Mouse (Mus musculus) stomach, embryonic 15.5 days (tissue): ENCODE data around the gene Lrrc39. TPM values are rescaled to one million over a fixed set of nuclear protein-coding genes. Genes with fewer than 3 reads are reported as not detected.

Source experiments
- ATAC-seq: fragments of 200-750 bp; cut with Nextera tagmentation; 2 replicates; pipeline ENCODE4 v1.8.0; 2017; ENCODE audit warnings: low read depth, moderate number of reproducible peaks, moderate TSS enrichment; ENCODE audit not compliant: insufficient read depth, low FRiP score
- H3K27ac ChIP-seq: fragments of 300-500 bp; sonication (generic); 2 replicates; pipeline ENCODE4 v1.5.1; 2015; ENCODE audit warnings: mild to moderate bottlenecking, inconsistent platforms
- H3K27me3 ChIP-seq: fragments of 300-500 bp; sonication (generic); replicated peaks from 2 replicates; pipeline ENCODE4 v1.6.1; 2015; ENCODE audit warnings: inconsistent platforms
- H3K36me3 ChIP-seq: fragments of 300-500 bp; sonication (generic); 2 replicates; pipeline ENCODE4 v1.6.1; 2015; ENCODE audit warnings: inconsistent platforms
- H3K4me1 ChIP-seq: fragments of 300-500 bp; sonication (generic); 2 replicates; pipeline ENCODE4 v1.6.1; 2015; ENCODE audit warnings: inconsistent platforms
- H3K4me2 ChIP-seq: fragments of 300-500 bp; sonication (generic); 2 replicates; pipeline ENCODE4 v1.6.1; 2015; ENCODE audit warnings: mild to moderate bottlenecking, inconsistent platforms
- H3K4me3 ChIP-seq: fragments of 300-500 bp; sonication (generic); replicated peaks from 2 replicates; pipeline ENCODE4 v1.5.1; 2015; ENCODE audit warnings: inconsistent platforms
- H3K9ac ChIP-seq: fragments of 300-500 bp; sonication (generic); 2 replicates; pipeline ENCODE4 v1.6.1; 2015; ENCODE audit warnings: inconsistent platforms
- H3K9me3 ChIP-seq: fragments of 300-500 bp; sonication (generic); 2 replicates; pipeline ENCODE4 v1.6.1; 2016; ENCODE audit warnings: inconsistent platforms
- WGBS: fragments of 180-500 bp; shearing (Covaris S2); methylation state at CpG from one replicate; pipeline ENCODE4 v1.1.7; 2015; 5-methylcytosine and 5-hydroxymethylcytosine counted together
- polyA plus RNA-seq: library from polyadenylated mRNA; unstranded; fragments of >200 nt; fragmentation: Nextera tagmentation; extraction: Ambion mirVana; gene quantifications from 2 replicates; pipeline ENCODE4 v1.2.1, GENCODE M21; 2015

The Lrrc39 gene
- polyA plus RNA-seq, 1 experiment from 2014 or later = 1.5 TPM

DNA sequence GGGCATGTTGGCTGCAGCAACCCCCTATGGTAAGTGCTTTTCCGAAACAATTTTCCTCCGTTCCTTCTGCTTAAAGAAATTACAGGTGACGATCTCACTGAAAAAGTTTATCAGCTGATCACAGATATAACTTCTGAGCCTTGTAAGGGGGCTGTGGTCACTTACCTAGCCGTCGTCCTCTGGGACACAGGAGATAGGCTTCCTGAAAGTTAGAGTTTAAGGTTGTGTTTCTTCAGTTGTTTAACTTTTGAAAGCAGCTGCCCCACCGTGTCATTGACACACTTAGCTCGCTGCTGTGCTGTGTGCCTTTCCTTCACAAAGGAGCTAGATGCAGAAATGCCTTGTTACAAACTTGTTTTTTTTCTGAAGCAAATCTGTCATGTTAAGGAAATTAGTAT is 321 bp downstream of the Lrrc39 start:
- WGBS = 54% methylated on average over 7 of the region's 7 CpGs
- peak overlapping the region; percentile 14 for H3K4me2 ChIP-seq
- H3K27me3 ChIP-seq = no peaks in the 10 kb centered on the region
- H3K4me1 ChIP-seq = no peaks in the 10 kb centered on the region
- ATAC-seq = peak; percentile 5; the same call in 1 of the 2 replicates
- H3K36me3 ChIP-seq = no peaks in the 10 kb centered on the region
- H3K9me3 ChIP-seq = no peaks in the 10 kb centered on the region
- H3K9ac ChIP-seq = no peak overlapping the region
- 0 out of 2 replicates have a peak overlapping the region, but pooled peaks have one; percentile 13 for H3K27ac ChIP-seq
- no peak overlapping the region; the same call in 1 of the 2 replicates for H3K4me3 ChIP-seq

DNA sequence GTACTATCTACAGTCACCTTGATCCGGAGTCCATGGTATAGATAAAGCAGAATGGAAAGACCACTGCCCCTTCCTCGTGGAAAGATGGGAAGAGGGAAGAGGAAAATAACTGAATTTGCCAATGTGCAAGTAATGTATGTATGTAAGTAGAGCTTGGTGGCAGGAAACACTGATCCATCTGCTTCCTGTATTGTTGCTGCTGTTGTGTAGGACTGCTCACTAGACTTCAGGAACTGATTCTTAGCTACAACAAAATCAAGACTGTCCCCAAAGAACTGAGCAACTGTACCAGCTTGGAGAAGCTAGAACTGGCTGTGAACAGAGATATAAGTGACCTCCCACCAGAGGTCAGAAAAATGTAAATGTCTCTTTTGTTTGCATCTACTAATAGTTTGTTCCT is 7.9 kb downstream of the Lrrc39 start:
- Histone ChIP-seq H3K27me3 (no peaks in the 10 kb centered on the region), H3K27ac (no peak overlapping the region), H3K9ac (no peak overlapping the region), H3K4me2 (no peak overlapping the region), H3K9me3 (no peaks in the 10 kb centered on the region), H3K4me3 (no peak overlapping the region), H3K4me1 (no peaks in the 10 kb centered on the region), H3K36me3 (no peaks in the 10 kb centered on the region)
- no peak for ATAC-seq
- WGBS = 63% methylated on average over 2 of the region's 2 CpGs

DNA sequence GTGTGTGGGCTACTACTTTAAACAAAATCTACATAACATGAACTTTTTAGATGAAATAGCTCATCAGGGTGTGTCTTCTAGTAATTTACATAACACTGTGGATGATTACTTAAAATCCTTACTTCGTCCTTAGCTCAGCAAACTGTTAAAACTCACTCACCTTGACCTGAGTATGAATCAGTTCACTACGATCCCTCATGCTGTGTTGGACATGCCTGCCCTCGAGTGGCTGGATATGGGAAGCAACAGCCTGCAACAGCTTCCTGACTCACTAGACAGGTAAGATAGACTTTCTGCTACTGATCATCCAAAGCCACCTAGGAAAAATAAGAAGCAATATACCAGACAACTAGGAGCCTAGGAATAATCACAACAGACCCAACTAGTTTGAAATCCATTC is 14.5 kb downstream of the Lrrc39 start:
- ATAC-seq = no peak
- H3K27ac ChIP-seq = no peak overlapping the region
- no peak overlapping the region for H3K4me3 ChIP-seq
- H3K4me1 ChIP-seq = no peaks in the 10 kb centered on the region
- no peaks in the 10 kb centered on the region for H3K27me3 ChIP-seq
- H3K4me2 ChIP-seq = no peak overlapping the region
- no peaks in the 10 kb centered on the region for H3K9me3 ChIP-seq
- H3K36me3 ChIP-seq = peaks cover 12% of the 10 kb centered on the region
- no peak overlapping the region for H3K9ac ChIP-seq
- WGBS = 52% methylated on average over 3 of the region's 3 CpGs

DNA sequence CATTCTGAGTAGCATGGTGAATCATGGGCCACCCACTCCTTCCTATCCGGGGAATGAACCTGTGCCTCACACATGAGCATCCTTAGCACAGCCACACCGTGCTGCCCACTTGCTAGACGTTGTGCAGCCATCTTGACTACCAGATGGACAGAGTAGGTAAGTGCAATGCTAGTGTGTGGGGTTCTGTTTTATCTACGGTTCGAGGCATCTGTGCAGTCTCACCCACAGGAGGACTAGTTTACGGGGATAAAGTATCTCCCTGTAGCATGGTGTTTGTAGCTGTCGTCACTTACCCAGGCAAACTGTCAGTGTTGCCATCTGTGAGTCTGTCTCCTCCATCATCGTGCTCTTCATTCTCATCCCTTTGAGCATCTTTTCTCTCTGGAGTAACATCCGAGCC is 19.4 kb downstream of the Lrrc39 start:
- 95% methylated on average over 9 of the region's 9 CpGs for WGBS
- no peaks in the 10 kb centered on the region for H3K9me3 ChIP-seq
- H3K36me3 ChIP-seq = peaks cover 36% of the 10 kb centered on the region
- H3K4me3 ChIP-seq = no peak overlapping the region
- H3K27me3 ChIP-seq = no peaks in the 10 kb centered on the region
- no peak overlapping the region for H3K9ac ChIP-seq
- no peak for ATAC-seq
- H3K4me2 ChIP-seq = no peak overlapping the region
- H3K27ac ChIP-seq = no peak overlapping the region
- H3K4me1 ChIP-seq = no peaks in the 10 kb centered on the region

DNA sequence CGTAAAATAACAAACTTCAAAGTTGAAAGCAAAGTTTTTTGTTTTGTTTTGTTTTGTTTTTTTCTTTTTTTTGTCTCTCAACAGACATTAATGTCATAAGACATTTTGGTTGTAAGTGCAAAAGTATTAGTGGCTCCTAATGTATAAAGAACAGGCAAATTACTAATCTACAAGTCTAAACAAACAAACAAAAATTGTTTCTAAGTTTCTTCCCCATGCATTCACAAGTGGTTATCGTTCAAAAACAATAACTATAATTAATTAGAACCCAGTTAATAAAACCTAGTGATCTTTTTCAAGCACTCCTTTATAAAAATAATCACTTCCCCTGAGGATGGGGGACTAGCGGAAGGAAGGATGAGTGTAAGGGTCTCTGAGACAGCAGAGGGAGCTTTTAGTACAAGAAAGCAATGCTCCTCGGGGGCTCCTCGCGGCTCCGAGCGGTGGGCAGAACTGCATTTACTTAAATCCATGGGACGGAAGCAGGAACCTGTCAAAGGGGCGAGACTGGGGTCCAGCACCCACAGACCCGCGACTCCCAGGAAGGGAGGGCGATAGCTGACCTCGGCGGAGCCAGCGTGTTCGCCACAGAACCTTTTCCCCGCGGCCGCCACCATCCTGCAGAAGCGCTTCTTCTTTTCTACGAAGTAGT is 31.4 kb downstream of the Lrrc39 start:
- peak overlapping the region; percentile 66 for H3K9ac ChIP-seq
- WGBS = 2% methylated on average over 22 of the region's 22 CpGs
- peaks cover 24% of the 10 kb centered on the region; the same call in 1 of the 2 replicates for H3K36me3 ChIP-seq
- peak overlapping the region; percentile 84 for H3K27ac ChIP-seq
- no peaks in the 10 kb centered on the region for H3K4me1 ChIP-seq
- H3K9me3 ChIP-seq = no peaks in the 10 kb centered on the region
- H3K27me3 ChIP-seq = no peaks in the 10 kb centered on the region
- ATAC-seq = peak; percentile 54; the same call in 1 of the 2 replicates
- peak overlapping the region; percentile 47 for H3K4me2 ChIP-seq
- peak overlapping the region; percentile 92 for H3K4me3 ChIP-seq

DNA sequence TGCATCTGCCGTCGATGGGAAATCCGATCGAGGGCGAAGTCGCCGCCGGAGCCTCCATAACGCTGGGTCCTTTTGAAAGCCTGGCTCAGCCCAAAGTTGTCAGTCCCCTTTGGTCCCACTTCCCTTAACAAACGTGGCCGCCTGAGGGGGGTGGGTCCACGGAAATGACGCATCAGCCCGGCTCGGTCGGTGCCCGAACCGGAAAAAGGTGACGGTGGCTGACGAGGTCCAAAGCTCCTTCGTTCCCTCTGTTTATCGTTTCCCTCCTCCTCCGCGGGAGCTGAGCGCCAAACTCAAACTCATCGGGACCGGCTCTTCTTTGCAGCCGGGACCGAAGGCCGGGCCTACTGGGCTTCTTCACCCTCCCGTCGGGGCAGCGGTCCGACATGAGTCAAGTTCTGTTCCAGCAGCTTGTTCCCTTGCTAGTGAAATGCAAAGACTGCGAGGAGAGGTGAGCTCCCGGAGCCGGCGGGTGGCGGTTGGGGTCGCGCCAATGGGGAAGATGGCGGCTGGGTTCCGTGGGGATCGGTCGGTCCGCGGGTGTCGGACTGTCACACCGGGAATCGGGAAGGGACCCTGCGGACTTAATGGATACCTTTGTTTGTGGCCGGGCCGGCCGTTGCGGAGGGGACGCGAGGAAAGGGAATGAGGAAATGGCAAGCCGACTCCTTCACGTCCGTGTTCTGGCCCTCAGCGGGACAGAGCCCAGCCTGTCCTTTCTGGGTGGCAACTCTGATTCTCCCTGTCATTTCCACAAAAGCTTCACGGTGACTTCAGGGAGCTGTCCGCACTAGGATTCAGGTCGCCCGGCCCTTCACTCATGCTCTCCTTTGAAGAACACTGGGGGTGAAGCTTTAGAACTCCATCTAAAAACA is 32.2 kb downstream of the Lrrc39 start, which contains the start of gene Sass6:
Sass6 (plus strand) TSS at position 255 of the 875 bp plus-strand sequence.
- Histone ChIP-seq H3K4me1 (no peaks in the 10 kb centered on the region), H3K27me3 (no peaks in the 10 kb centered on the region), H3K4me2 (peak within 1 kb of the TSS; percentile 72), H3K36me3 (peaks cover 17% of the 10 kb centered on the region; the same call in 1 of the 2 replicates), H3K27ac (peak within 1 kb of the TSS; percentile 84), H3K9ac (peak within 1 kb of the TSS; percentile 73), H3K4me3 (peak within 1 kb of the TSS; percentile 92), H3K9me3 (no peaks in the 10 kb centered on the region)
- peak; percentile 94 for ATAC-seq
- under 1% methylated on average over 65 of the region's 65 CpGs for WGBS

DNA sequence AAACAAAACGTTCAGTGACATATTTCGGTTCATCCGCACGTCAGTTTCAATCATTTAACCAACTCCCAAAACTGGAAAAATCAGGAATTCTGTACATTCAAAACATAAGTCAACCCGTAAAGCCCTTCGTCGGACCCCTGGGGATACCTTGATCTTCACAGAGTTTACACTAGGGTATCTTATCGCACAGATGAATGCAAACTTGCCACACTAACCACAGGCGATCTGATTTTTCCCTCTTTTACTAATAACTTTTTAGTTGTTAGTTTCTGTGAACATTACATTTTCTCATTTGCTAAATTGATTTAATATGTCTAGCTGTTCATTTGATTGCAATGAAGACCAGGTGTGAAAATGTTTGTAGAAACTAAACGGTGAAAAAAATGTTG is 32.8 kb downstream of the Lrrc39 start:
- WGBS = 6% methylated on average over 10 of the region's 10 CpGs
- H3K4me3 ChIP-seq = peak overlapping the region; percentile 92
- ATAC-seq = no peak
- no peaks in the 10 kb centered on the region for H3K4me1 ChIP-seq
- peak overlapping the region; percentile 73 for H3K9ac ChIP-seq
- no peaks in the 10 kb centered on the region for H3K27me3 ChIP-seq
- H3K27ac ChIP-seq = no peak overlapping the region
- H3K36me3 ChIP-seq = peaks cover 11% of the 10 kb centered on the region; the same call in 1 of the 2 replicates
- H3K4me2 ChIP-seq = peak overlapping the region; percentile 72
- H3K9me3 ChIP-seq = no peaks in the 10 kb centered on the region

DNA sequence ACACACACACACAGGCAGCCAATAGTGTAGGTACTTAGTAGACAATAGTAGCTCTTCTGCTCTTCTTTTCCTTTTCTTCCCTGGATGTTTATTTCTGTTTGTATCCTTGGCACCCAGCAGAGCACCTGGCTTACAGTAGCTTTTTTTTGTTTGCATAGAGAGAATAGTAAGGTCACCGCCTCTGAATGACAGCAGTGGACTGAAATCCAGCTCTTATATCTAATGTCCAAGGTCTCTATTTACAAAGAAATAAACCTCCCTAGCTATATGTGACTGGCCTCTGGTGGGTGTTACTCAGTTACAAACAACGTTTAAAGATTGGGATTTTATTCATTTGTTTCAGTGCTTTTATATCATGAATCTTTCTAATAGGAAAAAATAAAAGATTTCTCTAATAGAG is 36.9 kb downstream of the Lrrc39 start:
- H3K9ac ChIP-seq = no peak overlapping the region
- no peak overlapping the region for H3K4me2 ChIP-seq
- H3K27ac ChIP-seq = no peak overlapping the region
- no peak overlapping the region for H3K4me3 ChIP-seq
- H3K4me1 ChIP-seq = no peaks in the 10 kb centered on the region
- no peak for ATAC-seq
- WGBS = 69% methylated on average over 2 of the region's 2 CpGs
- no peaks in the 10 kb centered on the region for H3K27me3 ChIP-seq
- H3K36me3 ChIP-seq = no peaks in the 10 kb centered on the region
- H3K9me3 ChIP-seq = no peaks in the 10 kb centered on the region

DNA sequence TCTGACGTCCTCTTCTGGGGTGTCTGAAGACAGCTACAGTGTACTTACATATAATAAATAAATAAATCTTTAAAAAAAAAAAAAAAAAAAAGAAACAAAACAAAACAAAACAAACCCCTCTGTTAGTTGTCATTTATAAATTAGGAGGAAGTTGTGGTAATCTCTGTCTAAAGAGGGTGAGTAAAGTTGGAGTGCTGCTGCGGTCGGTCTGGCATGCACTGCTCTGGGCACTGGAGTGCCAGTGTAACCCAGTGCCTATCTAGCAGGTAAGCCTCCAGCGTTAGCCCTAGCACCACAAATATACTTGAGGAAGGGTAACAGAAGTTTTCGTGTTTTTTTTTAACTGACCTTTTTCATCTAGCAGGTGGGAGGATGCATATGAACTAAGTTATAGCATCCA is 38.2 kb downstream of the Lrrc39 start:
- H3K4me2 ChIP-seq = no peak overlapping the region
- ATAC-seq = no peak
- no peak overlapping the region for H3K4me3 ChIP-seq
- H3K9me3 ChIP-seq = no peaks in the 10 kb centered on the region
- no peaks in the 10 kb centered on the region for H3K27me3 ChIP-seq
- H3K9ac ChIP-seq = no peak overlapping the region
- H3K36me3 ChIP-seq = no peaks in the 10 kb centered on the region
- no peaks in the 10 kb centered on the region for H3K4me1 ChIP-seq
- H3K27ac ChIP-seq = no peak overlapping the region
- WGBS = 86% methylated on average over 5 of the region's 5 CpGs

DNA sequence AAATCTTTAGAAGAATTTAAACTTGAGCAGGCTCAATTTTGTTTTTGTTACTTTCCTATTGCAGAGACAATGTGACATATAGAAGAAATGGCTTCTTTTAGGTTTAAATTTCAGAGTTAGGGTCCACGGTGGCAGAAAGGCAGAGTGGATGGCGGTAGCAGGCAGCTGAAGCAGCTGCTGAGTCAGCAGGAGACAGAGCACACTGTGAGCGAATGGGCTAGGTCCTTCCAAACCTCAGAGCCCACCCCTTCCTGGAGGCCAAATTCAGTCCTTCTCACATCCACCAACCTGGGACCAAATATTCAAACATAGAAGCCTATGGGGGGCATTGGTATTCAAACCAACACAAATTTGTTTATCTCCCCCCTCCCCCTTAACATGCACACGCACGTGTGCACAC is 39.0 kb downstream of the Lrrc39 start:
- H3K4me3 ChIP-seq = no peak overlapping the region
- no peak for ATAC-seq
- H3K27ac ChIP-seq = no peak overlapping the region
- H3K36me3 ChIP-seq = no peaks in the 10 kb centered on the region
- H3K9ac ChIP-seq = no peak overlapping the region
- H3K27me3 ChIP-seq = no peaks in the 10 kb centered on the region
- WGBS = 91% methylated on average over 5 of the region's 5 CpGs
- no peaks in the 10 kb centered on the region for H3K4me1 ChIP-seq
- no peak overlapping the region for H3K4me2 ChIP-seq
- no peaks in the 10 kb centered on the region for H3K9me3 ChIP-seq

DNA sequence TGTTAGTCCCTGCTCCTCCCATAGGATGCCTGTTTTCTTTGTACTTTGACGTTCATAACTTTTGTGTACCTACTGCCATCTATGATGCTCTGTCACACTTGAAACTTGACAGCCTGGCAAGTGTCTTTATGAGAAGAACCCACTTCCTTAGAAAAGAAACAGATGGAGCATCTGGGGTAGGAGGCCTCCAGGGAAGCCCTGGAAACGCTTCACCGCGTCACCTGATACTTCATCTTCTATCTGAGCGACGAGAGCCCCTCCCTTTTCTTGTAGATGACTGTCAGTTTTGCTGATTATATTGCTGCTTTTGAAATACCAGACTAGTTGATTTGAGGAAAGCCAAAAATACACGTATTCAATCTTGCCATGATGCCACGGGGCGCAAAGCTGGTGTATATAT is 41.8 kb downstream of the Lrrc39 start:
- Histone ChIP-seq H3K4me1 (no peaks in the 10 kb centered on the region), H3K36me3 (no peaks in the 10 kb centered on the region), H3K4me2 (no peak overlapping the region), H3K9me3 (no peaks in the 10 kb centered on the region), H3K27ac (no peak overlapping the region), H3K4me3 (no peak overlapping the region), H3K9ac (no peak overlapping the region), H3K27me3 (no peaks in the 10 kb centered on the region)
- WGBS = 79% methylated on average over 9 of the region's 9 CpGs
- ATAC-seq = no peak

DNA sequence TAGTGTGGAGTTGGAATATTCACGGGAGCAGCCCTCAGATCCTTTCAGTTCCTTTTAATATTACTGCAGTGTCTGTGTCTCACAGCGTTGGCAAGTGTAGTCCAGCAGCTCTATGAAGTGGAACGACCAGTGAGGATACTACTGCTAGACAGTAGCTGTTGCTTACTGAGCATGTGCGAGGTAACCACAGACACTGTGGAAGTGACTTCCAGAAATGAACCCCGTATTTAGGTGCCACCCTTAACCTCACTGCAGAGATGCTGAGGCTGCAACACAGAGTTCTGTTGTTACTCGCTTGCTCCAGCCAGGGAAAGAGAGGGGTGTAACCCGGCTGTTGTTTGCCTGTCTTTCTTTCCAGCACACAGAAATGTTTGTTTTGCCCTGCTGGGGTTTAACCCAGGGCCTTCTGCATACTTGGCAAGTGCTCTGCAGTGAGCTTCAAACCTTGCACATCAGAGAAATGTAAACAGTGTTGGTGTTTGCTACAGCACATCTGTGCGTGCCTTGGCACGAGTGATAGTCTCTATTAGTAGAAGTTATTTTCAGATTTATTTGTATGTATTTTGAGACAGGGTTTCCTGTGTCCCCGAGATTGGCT is 51.6 kb downstream of the Lrrc39 start, which contains the start of gene Trmt13:
Trmt13 (minus strand) TSS at position 293 of the 598 bp plus-strand sequence.
- H3K9me3 ChIP-seq = no peaks in the 10 kb centered on the region
- peak; percentile 70; the same call in 1 of the 2 replicates for ATAC-seq
- no peak within 1 kb of the TSS for H3K4me3 ChIP-seq
- no peaks in the 10 kb centered on the region for H3K4me1 ChIP-seq
- no peaks in the 10 kb centered on the region for H3K27me3 ChIP-seq
- WGBS = 56% methylated on average over 10 of the region's 10 CpGs
- no peak within 1 kb of the TSS for H3K27ac ChIP-seq
- 0 out of 2 replicates have a peak, but pooled peaks cover 13% of the 10 kb centered on the region for H3K36me3 ChIP-seq
- no peak within 1 kb of the TSS for H3K4me2 ChIP-seq
- H3K9ac ChIP-seq = no peak within 1 kb of the TSS
